Mouse (Mus musculus) right cerebral cortex, adult 2 months (tissue): ENCODE results near the gene Rasgef1b.

Source experiments
- DNase-seq, 2 experiments: peaks; one replicate each; pipeline ENCODE4 v3.0.0; 2021 to 2022; ENCODE audit warnings: low spot score in 2 of 2

Rasgef1b gene

GRCm38 (mm10) chr5:99375725-99376124 lies 353.1 kb downstream of the Rasgef1b start:
- no peak for DNase-seq

GRCm38 (mm10) chr5:99374460-99374859 lies 354.4 kb downstream of the Rasgef1b start:
- DNase-seq: no peak

GRCm38 (mm10) chr5:99373570-99374151 lies 355.2 kb downstream of the Rasgef1b start:
- no peak for DNase-seq

- no peak for DNase-seq
These were observed 358.2 kb downstream of the Rasgef1b start for GRCm38 (mm10) chr5:99370636-99371035.

GRCm38 (mm10) chr5:99369256-99369655 lies 359.6 kb downstream of the Rasgef1b start:
- DNase-seq: no peak

- no peak for DNase-seq
These were observed 360.2 kb downstream of the Rasgef1b start for GRCm38 (mm10) chr5:99368615-99369014.

GRCm38 (mm10) chr5:99360531-99360930 lies 368.3 kb downstream of the Rasgef1b start:
- peak; percentile 56 to 68 for DNase-seq

GRCm38 (mm10) chr5:99359251-99359650 lies 369.6 kb downstream of the Rasgef1b start:
- DNase-seq: no peak

- DNase-seq: no peak
These were observed 374.2 kb downstream of the Rasgef1b start for GRCm38 (mm10) chr5:99354640-99355132.

GRCm38 (mm10) chr5:99350030-99350429 lies 378.8 kb downstream of the Rasgef1b start:
- DNase-seq: no peak

GRCm38 (mm10) chr5:99348257-99348849 lies 380.5 kb downstream of the Rasgef1b start:
- DNase-seq: no peak

GRCm38 (mm10) chr5:99342527-99342926 lies 386.3 kb downstream of the Rasgef1b start:
- no peak for DNase-seq

GRCm38 (mm10) chr5:99340311-99340989 lies 388.4 kb downstream of the Rasgef1b start:
- DNase-seq: peak in 1 of 2 experiments; percentile 37

GRCm38 (mm10) chr5:99339790-99340189 lies 389.1 kb downstream of the Rasgef1b start:
- peak in 1 of 2 experiments; percentile 32 for DNase-seq

- no peak for DNase-seq
These were observed 390.0 kb downstream of the Rasgef1b start for GRCm38 (mm10) chr5:99338826-99339225.

GRCm38 (mm10) chr5:99336427-99336826 lies 392.4 kb downstream of the Rasgef1b start:
- DNase-seq: no peak

- DNase-seq: no peak
These were observed 394.8 kb downstream of the Rasgef1b start for GRCm38 (mm10) chr5:99334017-99334416.

GRCm38 (mm10) chr5:99332021-99332420 lies 396.8 kb downstream of the Rasgef1b start:
- no peak for DNase-seq

GRCm38 (mm10) chr5:99329065-99329464 lies 399.8 kb downstream of the Rasgef1b start:
- DNase-seq: no peak

- no peak for DNase-seq
These were observed 401.8 kb downstream of the Rasgef1b start for GRCm38 (mm10) chr5:99327019-99327418.

- DNase-seq: no peak
These were observed 403.6 kb downstream of the Rasgef1b start for GRCm38 (mm10) chr5:99325301-99325700.

GRCm38 (mm10) chr5:99320783-99321182 lies 408.1 kb downstream of the Rasgef1b start:
- no peak for DNase-seq

- no peak for DNase-seq
These were observed 430.9 kb downstream of the Rasgef1b start for GRCm38 (mm10) chr5:99297939-99298338.
